Mouse (Mus musculus): ENCODE data around the gene Tmem121b. TPM values are rescaled to one million over a fixed set of nuclear protein-coding genes. Genes with fewer than 3 reads are reported as not detected.

Tmem121b gene
- total and polyA plus RNA-seq, 3 experiments = 0.18 TPM; not detected in 2

DNA sequence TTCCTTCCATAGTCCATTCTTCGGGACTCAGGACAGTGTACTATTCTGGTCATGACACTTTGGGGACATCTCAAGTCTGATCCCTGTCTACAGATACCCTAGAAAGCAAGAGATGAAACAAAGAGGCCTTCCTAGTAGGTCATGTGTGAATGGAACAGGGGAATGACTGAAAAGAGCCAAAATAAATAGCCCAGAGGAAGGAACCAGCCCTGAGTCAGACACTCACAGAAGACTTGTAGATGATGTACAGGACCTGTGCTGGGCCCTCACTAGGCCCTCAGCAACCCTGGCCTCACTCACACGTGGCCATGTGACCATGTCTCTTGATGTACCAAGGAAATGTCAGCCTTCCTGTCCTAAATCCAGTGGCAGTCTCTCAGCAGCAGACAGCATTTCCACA lies 4.1 kb downstream of the Tmem121b start:
- H3K9me3 ChIP-seq (replicated peaks; ENCODE audit: insufficient read depth, low read length) = no peaks in the 10 kb centered on the region

DNA sequence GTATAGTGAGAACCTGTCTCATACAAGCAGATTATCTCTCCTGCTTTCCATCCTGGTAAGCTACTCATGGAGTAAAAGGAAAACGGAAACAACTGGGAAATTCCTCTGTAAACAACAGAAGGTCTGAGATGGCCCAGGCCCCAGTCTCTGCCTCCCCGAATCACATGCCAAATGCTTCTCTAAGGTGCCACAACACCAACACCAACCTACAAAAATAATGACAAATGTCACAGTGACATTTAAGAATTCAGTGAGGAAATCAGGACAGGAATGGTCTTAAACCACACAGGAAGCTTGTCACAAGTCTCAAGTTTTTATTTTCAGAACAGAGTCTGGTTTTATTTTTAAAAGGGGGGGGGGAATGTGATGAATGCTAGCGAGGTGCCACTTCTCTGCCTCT lies 5.0 kb downstream of the Tmem121b start:
- Histone ChIP-seq H3K27ac (ENCODE audit: control insufficient read depth, low read depth, low read length) (no peak overlapping the region), H3K9me3 (replicated peaks; ENCODE audit: insufficient read depth, low read length) (no peaks in the 10 kb centered on the region), H3K9ac (ENCODE audit: control insufficient read depth, low read depth, low read length, poor library complexity, severe bottlenecking) (no peak overlapping the region), H3K4me3 (ENCODE audit: control insufficient read depth in 1 of 2, insufficient read depth in 1 of 2, low read depth in 2 of 2, low read length in 2 of 2) (no peak overlapping the region), H3K36me3 (ENCODE audit: control insufficient read depth in 1 of 2, insufficient read depth in 2 of 2, low read length in 2 of 2) (peaks cover 0 to 18% of the 10 kb centered on the region in 2 experiments; a peak in 2 of 4 replicates), H3K4me1 (ENCODE audit: control insufficient read depth in 1 of 2, insufficient read depth in 2 of 2, low read length in 2 of 2) (peaks cover 9 to 18% of the 10 kb centered on the region in 2 experiments), H3K79me2 (ENCODE audit: control insufficient read depth, insufficient read depth, low read length, poor library complexity) (no peaks in the 10 kb centered on the region), H3K27me3 (ENCODE audit: control insufficient read depth in 1 of 2, insufficient read depth in 2 of 2, low read length in 2 of 2) (peaks cover 0 to 9% of the 10 kb centered on the region in 2 experiments; a peak in 2 of 4 replicates)
- no peak for TF ChIP-seq USF2 (IDR thresholded peaks at IDR 0.05; ENCODE audit: borderline replicate concordance in 1 of 2, insufficient read depth in 1 of 2, low read depth in 1 of 2, low read length in 2 of 2)
- TF ChIP-seq POLR2AphosphoS5 (IDR thresholded peaks at IDR 0.05; ENCODE audit: borderline replicate concordance, low read depth, low read length) = no peak
- no peak for TF ChIP-seq NELFE (IDR thresholded peaks at IDR 0.05; ENCODE audit: low read depth, low read length)
- TF ChIP-seq MYC (IDR thresholded peaks at IDR 0.05; ENCODE audit: low read depth, low read length) = no peak
- no peak for TF ChIP-seq ETS1 (IDR thresholded peaks at IDR 0.05; ENCODE audit: low read depth, low read length)
- no peak for TF ChIP-seq KAT2A (conservative IDR thresholded peaks at IDR 0.05; ENCODE audit: low read depth, low read length)
- no peak for TF ChIP-seq UBTF (IDR thresholded peaks at IDR 0.05; ENCODE audit: borderline replicate concordance, insufficient read depth, low read depth, low read length)
- no peak for TF ChIP-seq ZNF384 (IDR thresholded peaks at IDR 0.05; ENCODE audit: low read depth, low read length)
- no peak for TF ChIP-seq ZC3H11A (IDR thresholded peaks at IDR 0.05; ENCODE audit: low read depth, low read length)
- no peak for TF ChIP-seq E2F4 (IDR thresholded peaks at IDR 0.05; ENCODE audit: borderline replicate concordance, low read depth, low read length)
- no peak for TF ChIP-seq GABPA (IDR thresholded peaks at IDR 0.05; ENCODE audit: low read depth, low read length)
- TF ChIP-seq MEF2A (IDR thresholded peaks at IDR 0.05; ENCODE audit: extremely low read depth, insufficient replicate concordance, low read depth, low read length, poor library complexity, severe bottlenecking) = no peak
- no peak for TF ChIP-seq ZMIZ1 (IDR thresholded peaks at IDR 0.05; ENCODE audit: low read depth, low read length)
- no peak for TF ChIP-seq CTCF (IDR thresholded peaks at IDR 0.05 in 2 of 3, conservative IDR thresholded peaks at IDR 0.05 in 1 of 3; ENCODE audit: control insufficient read depth in 1 of 3, insufficient read depth in 1 of 3, low read depth in 2 of 3, low read length in 3 of 3, poor library complexity in 1 of 3, severe bottlenecking in 1 of 3)
- TF ChIP-seq SMC3 (IDR thresholded peaks at IDR 0.05; ENCODE audit: low read depth, low read length) = no peak
- TF ChIP-seq POLR2AphosphoS2 (IDR thresholded peaks at IDR 0.05; ENCODE audit: low read length) = no peak
- DNase-seq (ENCODE audit: low read depth, low spot score) = no peak

More for the DNA sequence above, 4.1 kb downstream of the Tmem121b start:
- H3K9ac ChIP-seq (ENCODE audit: control insufficient read depth, low read depth, low read length, poor library complexity, severe bottlenecking) = no peak overlapping the region
- TF ChIP-seq POLR2AphosphoS2 (IDR thresholded peaks at IDR 0.05; ENCODE audit: low read length) (no peak), USF1 (IDR thresholded peaks at IDR 0.05; ENCODE audit: low read depth, low read length) (no peak), CHD2 (IDR thresholded peaks at IDR 0.05; ENCODE audit: low read length) (no peak), TCF12 (IDR thresholded peaks at IDR 0.05; ENCODE audit: low read depth, low read length) (no peak), HCFC1 (IDR thresholded peaks at IDR 0.05; ENCODE audit: low read depth, low read length) (no peak), GABPA (IDR thresholded peaks at IDR 0.05; ENCODE audit: low read depth, low read length) (no peak), JUND (IDR thresholded peaks at IDR 0.05; ENCODE audit: low read depth, low read length) (no peak), TAL1 (IDR thresholded peaks at IDR 0.05; ENCODE audit: low read length) (no peak), CTCF (IDR thresholded peaks at IDR 0.05 in 2 of 3, conservative IDR thresholded peaks at IDR 0.05 in 1 of 3; ENCODE audit: control insufficient read depth in 1 of 3, insufficient read depth in 1 of 3, low read depth in 2 of 3, low read length in 3 of 3, poor library complexity in 1 of 3, severe bottlenecking in 1 of 3) (no peak), MXI1 (IDR thresholded peaks at IDR 0.05; ENCODE audit: low read depth, low read length) (no peak), ZC3H11A (IDR thresholded peaks at IDR 0.05; ENCODE audit: low read depth, low read length) (no peak), RAD21 (IDR thresholded peaks at IDR 0.05; ENCODE audit: low read depth, low read length) (no peak), CHD1 (IDR thresholded peaks at IDR 0.05; ENCODE audit: low read depth, low read length) (no peak), NELFE (IDR thresholded peaks at IDR 0.05; ENCODE audit: low read depth, low read length) (no peak), E2F4 (IDR thresholded peaks at IDR 0.05; ENCODE audit: borderline replicate concordance, low read depth, low read length) (no peak), ELF1 (IDR thresholded peaks at IDR 0.05; ENCODE audit: low read depth, low read length) (no peak), USF2 (IDR thresholded peaks at IDR 0.05; ENCODE audit: borderline replicate concordance in 1 of 2, insufficient read depth in 1 of 2, low read depth in 1 of 2, low read length in 2 of 2) (no peak), UBTF (IDR thresholded peaks at IDR 0.05; ENCODE audit: borderline replicate concordance, insufficient read depth, low read depth, low read length) (no peak), ZKSCAN1 (IDR thresholded peaks at IDR 0.05; ENCODE audit: low read depth, low read length) (no peak), KAT2A (conservative IDR thresholded peaks at IDR 0.05; ENCODE audit: low read depth, low read length) (no peak)
- no peaks in the 10 kb centered on the region for H3K79me2 ChIP-seq (ENCODE audit: control insufficient read depth, insufficient read depth, low read length, poor library complexity)
- no peak overlapping the region for H3K27ac ChIP-seq (ENCODE audit: control insufficient read depth, low read depth, low read length)
- H3K4me3 ChIP-seq (ENCODE audit: control insufficient read depth in 1 of 2, insufficient read depth in 1 of 2, low read depth in 2 of 2, low read length in 2 of 2) = no peak overlapping the region
- no peak for DNase-seq (ENCODE audit: low read depth, low spot score)
- H3K36me3 ChIP-seq (ENCODE audit: control insufficient read depth in 1 of 2, insufficient read depth in 2 of 2, low read length in 2 of 2) = peaks cover 0 to 12% of the 10 kb centered on the region in 2 experiments; a peak in 2 of 4 replicates
- H3K4me1 ChIP-seq (ENCODE audit: control insufficient read depth in 1 of 2, insufficient read depth in 2 of 2, low read length in 2 of 2) = peaks cover 9 to 20% of the 10 kb centered on the region in 2 experiments
- peaks cover 0 to 12% of the 10 kb centered on the region in 2 experiments; a peak in 2 of 4 replicates for H3K27me3 ChIP-seq (ENCODE audit: control insufficient read depth in 1 of 2, insufficient read depth in 2 of 2, low read length in 2 of 2)
